Mouse (Mus musculus) heart, postnatal 0 days (tissue): Measurements from ENCODE around the gene Slc35b4.

ENCODE experiments used
- CTCF ChIP-seq: IDR thresholded peaks from 2 replicates; pipeline ENCODE4 v1.5.1; 2016; ENCODE audit warnings: antibody characterized with exemption, control low read depth, low read depth
- EP300 ChIP-seq: IDR thresholded peaks from 2 replicates; pipeline ENCODE4 v1.6.1; 2016; ENCODE audit warnings: antibody characterized with exemption, low read depth

DNA sequence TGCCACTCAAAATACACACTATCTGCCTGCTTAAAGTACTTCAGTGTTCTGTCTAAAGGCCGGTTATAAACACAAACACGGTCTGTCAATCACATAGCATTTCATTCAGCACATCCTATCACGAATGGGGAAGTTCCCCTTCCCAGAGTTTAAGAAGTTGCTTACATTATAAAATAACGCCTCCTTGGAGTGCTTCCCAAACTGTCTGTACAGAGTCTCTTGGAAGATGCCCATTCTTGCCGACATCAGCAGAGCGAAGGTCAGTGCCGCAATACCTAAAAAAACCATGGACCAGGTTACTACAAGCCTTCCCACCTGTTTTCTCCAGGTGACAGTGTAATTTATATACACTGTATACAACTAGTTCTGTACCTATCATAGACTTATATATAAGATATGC, 15.4 kb downstream of the Slc35b4 start:
- no peak for TF ChIP-seq CTCF
- TF ChIP-seq EP300: no peak
